Comparison of ENCODE assay signal across 16 mouse cellular contexts in the genomic region with DNA sequence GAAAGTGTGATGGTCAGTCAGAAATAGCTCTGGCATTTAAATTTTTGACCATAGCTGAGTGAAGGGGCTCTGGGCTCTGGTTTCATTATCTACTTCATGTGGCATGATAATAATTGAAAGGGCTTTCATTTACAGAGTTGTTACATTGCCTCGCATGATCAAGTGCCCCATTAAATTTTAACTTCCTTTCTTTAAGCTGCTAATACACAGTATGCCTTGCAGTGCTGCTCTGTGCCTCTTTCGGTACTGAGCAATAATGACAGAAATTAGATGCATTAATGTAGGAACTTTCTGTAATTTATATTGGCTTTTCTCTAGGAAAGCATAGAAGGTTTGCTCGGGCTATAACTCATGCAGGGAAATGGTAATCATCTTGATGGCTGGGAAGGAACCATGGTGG.
"Had no signal": no experiment of that assay in that cellular context is flagged by ENCODE, and none has a peak within 500 bp of the region (broad histone marks: within the 10 kb centered on the region; RNA-seq: fewer than 3 reads in every experiment).

No protein-coding gene starts in this region.

- H3K36me3 ChIP-seq: midbrain, embryonic 10.5 days; midbrain, embryonic 12.5 days; midbrain, embryonic 15.5 days had no signal

- H3K9ac ChIP-seq: liver, embryonic 14.5 days; lung, embryonic 14.5 days; midbrain, embryonic 12.5 days; midbrain, embryonic 15.5 days had no signal

- H3K9me3 ChIP-seq: midbrain, embryonic 10.5 days; midbrain, embryonic 12.5 days; midbrain, embryonic 15.5 days had no signal

- H3K4me3 ChIP-seq: midbrain, embryonic 10.5 days; midbrain, embryonic 12.5 days; midbrain, embryonic 15.5 days had no signal

- H3K27me3 ChIP-seq: midbrain, embryonic 12.5 days; midbrain, embryonic 15.5 days had no signal

- DNase-seq: lung, adult 18-20 months; lung, embryonic 14.5 days; lung, postnatal 10 days; lung, postnatal 4 days; retina, postnatal 1 day; right cerebral cortex, adult 18-20 months; right cerebral cortex, postnatal 25 days; right cerebral cortex, postnatal 4 days; spleen, adult 18-20 months; thymus, adult 18-20 months; thymus, postnatal 14 days; thymus, postnatal 36 days had no signal

- H3K27ac ChIP-seq: liver, embryonic 14.5 days; midbrain, embryonic 10.5 days; midbrain, embryonic 12.5 days; midbrain, embryonic 15.5 days had no signal

- H3K4me2 ChIP-seq: lung, embryonic 14.5 days; midbrain, embryonic 12.5 days; midbrain, embryonic 15.5 days had no signal

- H3K4me1 ChIP-seq: midbrain, embryonic 10.5 days; midbrain, embryonic 12.5 days; midbrain, embryonic 15.5 days had no signal

- ATAC-seq: midbrain, embryonic 15.5 days had no signal
